Mouse (Mus musculus): ENCODE measurements around the gene Ap2a1. TPM values are rescaled to one million over a fixed set of nuclear protein-coding genes. Genes with fewer than 3 reads are reported as not detected.
A peak's percentile ranks its signal among the peaks of the same experiment; 100 is the strongest.
"Not testable (repeated sequence)": the region's sequence is repeated elsewhere in the genome, so short reads cannot be mapped to it uniquely, and the experiment has no call there.

Gene Ap2a1
- total RNA-seq, 1 experiment from 2014 or later = 81.2 TPM

DNA sequence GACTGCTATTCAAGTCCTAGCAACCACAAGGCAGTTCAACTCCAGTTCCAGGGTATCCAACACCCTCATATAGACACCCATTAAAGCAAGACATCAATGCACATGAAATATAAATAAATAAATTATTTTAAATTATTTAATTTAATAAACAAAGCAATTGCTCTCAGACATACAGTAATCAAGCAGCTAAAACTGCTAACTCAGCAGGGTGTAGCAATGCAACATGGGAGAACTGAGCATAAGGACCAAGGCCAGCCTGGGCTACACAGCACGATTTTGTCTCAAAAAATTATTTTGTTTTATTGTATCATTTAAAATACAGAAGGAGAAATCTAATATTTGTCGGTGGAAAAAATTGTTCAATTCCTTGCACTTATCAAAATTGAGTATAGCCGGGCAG lies 35.1 kb downstream of the Ap2a1 start:
- DNase-seq = no peak

- peak; percentile 50 for DNase-seq
Measured at GRCm38 (mm10) chr7:44893197-44893596, 36.1 kb downstream of the Ap2a1 start.

DNA sequence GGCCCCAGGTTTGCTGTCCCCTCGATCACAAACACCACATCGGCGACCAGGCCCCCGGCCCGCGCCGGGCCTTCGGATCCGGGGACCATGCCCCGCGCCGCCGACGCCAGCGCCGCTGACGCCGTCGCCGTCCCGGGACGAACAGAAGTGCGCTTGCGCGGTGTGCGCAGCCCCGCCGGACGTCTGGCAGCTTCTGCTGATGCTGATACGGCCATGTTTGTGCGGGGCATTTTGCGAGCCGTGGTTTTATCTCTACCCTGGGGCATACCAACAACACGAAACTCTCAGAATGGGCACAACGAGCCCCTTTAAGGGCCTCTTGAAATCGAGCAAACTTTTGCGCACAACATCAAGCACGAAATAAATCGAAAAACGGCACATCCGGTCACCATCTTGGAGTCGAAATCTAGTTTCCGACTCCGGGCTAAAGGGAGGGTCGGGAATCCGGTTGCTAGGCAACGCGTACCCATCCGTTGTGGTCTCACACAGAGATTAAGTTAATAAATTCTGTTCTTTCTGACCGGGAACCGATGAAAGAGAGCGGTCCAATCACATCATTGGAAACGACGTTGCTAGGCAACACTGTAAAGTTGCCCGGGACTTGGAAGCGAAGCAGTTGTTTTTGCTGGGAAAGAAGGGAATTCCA lies 36.9 kb downstream of the Ap2a1 start, which contains the start of gene Med25:
Med25 (minus strand) TSS at position 437 of the 646 bp plus-strand sequence.
- DNase-seq = peak; percentile 92

- DNase-seq = no peak
Measured at GRCm38 (mm10) chr7:44891611-44892010, 37.7 kb downstream of the Ap2a1 start.

- DNase-seq = no peak
Measured at GRCm38 (mm10) chr7:44890737-44891136, 38.6 kb downstream of the Ap2a1 start.

- no peak for DNase-seq
Measured at GRCm38 (mm10) chr7:44890180-44890579, 39.1 kb downstream of the Ap2a1 start.

GRCm38 (mm10) chr7:44888256-44889105 lies 40.8 kb downstream of the Ap2a1 start:
- peak; percentile 68 for DNase-seq

DNA sequence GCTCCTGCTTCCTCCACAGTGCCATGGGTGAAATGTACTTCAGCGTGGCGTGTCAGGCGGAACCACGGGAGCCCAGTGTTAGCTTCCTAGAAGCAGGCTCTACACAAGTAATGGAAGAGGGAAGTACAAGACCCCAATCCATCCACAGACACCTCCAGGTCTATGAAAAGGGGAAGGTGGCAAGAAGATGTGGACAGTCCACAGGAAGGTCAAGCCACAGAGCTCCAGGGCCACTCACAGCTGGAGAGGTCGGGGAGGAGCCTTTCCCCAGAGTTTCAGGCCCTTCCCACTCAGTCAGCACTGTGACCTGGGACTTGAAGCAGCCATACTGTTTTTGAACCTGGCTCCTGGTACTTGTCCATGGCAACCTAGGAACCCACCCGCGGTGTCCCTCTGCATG lies 42.3 kb downstream of the Ap2a1 start:
- no peak for DNase-seq

- DNase-seq = no peak
Measured at GRCm38 (mm10) chr7:44884637-44885036, 44.7 kb downstream of the Ap2a1 start.

DNA sequence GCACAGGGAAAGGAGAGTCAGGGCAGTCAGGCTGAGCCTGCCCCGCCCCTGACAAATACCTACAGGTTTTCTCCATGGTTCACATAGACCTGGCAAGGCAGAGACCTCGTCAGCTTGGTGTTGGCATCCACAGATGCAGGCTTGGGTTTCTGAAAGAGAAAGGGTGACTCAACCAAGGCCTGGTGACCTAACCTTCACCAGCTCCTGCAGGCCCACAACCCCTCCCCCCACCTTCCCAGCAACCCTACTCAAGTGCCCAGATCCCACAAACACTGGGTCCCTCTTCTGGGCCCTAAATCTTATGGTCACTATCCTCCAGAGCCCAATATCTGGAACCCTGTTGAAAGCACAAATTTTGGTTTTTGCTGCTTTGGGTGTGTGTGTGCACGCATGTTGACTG lies 46.3 kb downstream of the Ap2a1 start:
- peak; percentile 73 for DNase-seq

GRCm38 (mm10) chr7:44877833-44878232 lies 51.5 kb downstream of the Ap2a1 start:
- DNase-seq = no peak

GRCm38 (mm10) chr7:44871774-44872173 lies 57.5 kb downstream of the Ap2a1 start:
- DNase-seq = not testable (repeated sequence)

DNA sequence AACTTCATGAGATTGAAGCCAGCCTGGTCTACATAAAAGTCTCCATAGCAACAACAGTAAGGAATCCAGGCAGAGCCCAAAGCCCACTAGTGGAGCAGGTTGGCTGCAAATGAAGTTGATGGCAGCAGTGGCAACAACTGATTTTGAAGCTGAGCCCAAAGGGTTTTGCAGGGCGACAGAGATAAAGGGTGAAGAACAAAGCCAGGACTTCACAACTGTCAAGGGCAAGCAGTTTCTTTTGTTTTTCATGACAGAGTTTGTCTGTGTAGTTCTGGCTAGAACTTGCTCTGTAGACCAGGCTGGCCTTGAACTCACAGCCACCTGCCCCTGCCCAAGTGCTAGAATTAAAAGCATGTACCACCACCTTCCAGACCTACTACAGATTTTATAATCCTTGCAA lies 58.1 kb downstream of the Ap2a1 start:
- no peak for DNase-seq

DNA sequence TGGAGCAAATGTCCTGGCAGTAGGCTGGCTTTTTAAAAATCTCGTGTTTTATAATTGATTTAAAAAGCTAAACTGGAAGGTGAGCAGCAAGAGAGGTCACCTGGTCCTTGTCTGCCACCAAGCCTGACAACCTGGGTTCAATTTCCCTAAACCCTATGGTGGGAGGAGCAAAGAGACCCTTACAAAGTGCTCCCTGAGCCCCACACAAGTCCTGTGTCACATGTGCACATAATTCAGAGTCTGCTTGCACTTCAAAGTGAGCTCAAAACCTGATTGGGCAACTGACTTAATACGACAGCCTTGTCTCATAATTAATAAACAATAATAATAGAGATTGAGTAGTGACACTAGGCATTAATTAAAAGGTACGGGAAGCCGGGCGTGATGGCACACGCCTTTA lies 58.7 kb downstream of the Ap2a1 start:
- DNase-seq = no peak

- DNase-seq = peak; percentile 96
Measured at GRCm38 (mm10) chr7:44869697-44870528, 59.4 kb downstream of the Ap2a1 start, which contains the start of gene Ptov1. Gene Ptov1, minus strand, starts transcription at chr7:44869788.

- DNase-seq = peak; percentile 83
Measured at GRCm38 (mm10) chr7:44868919-44869696, 60.2 kb downstream of the Ap2a1 start.

GRCm38 (mm10) chr7:44868465-44868864 lies 60.8 kb downstream of the Ap2a1 start:
- DNase-seq = no peak

DNA sequence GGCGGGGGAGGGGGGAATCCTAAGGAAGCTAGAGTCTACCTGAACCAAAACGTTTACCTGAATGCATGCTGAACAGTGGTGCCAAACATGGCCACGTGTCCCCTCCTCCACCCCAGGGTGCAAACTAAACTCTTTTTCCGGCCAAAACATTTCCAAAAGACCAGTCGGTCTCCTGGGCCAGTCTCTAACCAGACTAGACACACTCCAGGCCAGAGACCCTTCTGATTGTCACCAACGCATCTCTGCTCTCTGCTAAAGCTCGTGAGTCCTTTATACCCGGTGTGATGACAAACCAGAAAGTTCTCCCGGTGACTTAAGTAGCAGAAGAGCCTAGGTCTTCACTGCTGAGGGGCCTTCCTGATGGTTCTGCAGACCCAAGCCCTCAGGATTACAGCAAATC lies 61.5 kb downstream of the Ap2a1 start:
- no peak for DNase-seq

DNA sequence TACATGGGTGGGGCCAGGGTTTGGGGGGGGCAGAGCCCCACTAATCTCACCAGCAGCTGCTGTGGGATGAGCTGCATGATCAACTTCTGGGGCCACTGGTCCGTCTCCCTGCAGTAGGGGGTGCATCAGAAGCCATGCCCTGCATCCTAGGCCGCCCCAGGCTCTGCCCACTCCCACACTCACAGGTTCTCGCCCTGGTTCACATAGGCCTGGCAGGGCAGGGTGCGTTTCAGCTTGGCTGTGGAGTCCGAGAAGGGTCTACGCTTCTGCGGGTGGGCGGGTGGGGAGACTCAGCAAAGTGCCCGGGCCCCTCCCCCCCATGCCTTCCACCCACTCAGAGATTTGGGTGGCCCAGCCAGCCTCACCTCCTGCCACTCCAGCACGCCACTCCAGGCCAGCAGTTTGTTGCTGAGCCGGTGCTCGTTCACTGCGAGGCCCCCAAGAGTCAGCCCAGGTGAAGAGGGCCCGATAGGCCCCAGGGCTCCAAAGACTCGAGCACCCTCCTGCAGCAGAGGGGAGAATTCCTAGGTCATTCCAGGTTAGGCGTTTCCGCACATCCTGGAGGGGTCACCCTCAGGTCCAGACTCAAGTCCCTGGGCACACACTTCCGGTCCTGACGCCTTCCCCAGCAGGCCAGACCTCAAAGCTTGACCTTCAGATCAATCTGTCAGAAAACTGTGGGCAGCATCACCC lies 62.1 kb downstream of the Ap2a1 start:
- no peak for DNase-seq

GRCm38 (mm10) chr7:44866276-44867009 lies 62.9 kb downstream of the Ap2a1 start:
- peak; percentile 91 for DNase-seq
